Mouse (Mus musculus): ENCODE results near the gene Map2k5.

- TF ChIP-seq CTCF (IDR thresholded peaks at IDR 0.05; ENCODE audit: borderline replicate concordance, insufficient read depth, low read length) (no peak), POLR2A (IDR thresholded peaks at IDR 0.05; ENCODE audit: low read depth, low read length) (no peak)
Measured at GRCm38 (mm10) chr9:63421096-63421736, 43.5 kb upstream of the Map2k5 start.
